Mouse (Mus musculus) adrenal gland, adult (tissue): ENCODE measurements at regions not wholly inside any gene's neighbourhood (a gene's known extent, or its start where the extent isn't known, plus 50 kb on each side); places are given as distances from the start of the nearest gene placed in this dataset.

ENCODE experiments used
- DNase-seq, 2 experiments: peaks; one replicate each; pipeline ENCODE4 v3.0.0; 2022 to 2023; ENCODE audit warnings: low spot score in 1 of 2; ENCODE audit not compliant: inconsistent age in 2 of 2

DNA sequence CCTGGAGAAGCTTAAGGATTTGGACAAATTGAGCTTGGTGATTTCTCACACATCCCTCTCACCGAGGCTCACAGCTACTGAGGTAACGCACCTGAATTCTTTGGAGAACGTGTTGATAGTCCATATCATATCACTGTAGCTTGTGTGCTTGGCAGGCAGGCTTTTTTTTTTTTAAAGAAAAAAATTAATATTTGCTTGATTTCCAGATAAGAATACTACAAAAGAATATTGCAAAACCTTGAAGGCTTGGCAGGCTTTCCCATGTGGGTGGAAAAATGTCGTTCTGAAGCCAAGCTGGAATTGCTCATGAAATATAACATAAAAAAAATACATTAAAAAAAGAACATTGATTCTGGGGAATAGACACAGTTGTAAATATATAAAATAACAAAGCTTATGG is 131.8 kb downstream of the Klf5 start:
- DNase-seq = peak in 1 of 2 experiments; percentile 78

DNA sequence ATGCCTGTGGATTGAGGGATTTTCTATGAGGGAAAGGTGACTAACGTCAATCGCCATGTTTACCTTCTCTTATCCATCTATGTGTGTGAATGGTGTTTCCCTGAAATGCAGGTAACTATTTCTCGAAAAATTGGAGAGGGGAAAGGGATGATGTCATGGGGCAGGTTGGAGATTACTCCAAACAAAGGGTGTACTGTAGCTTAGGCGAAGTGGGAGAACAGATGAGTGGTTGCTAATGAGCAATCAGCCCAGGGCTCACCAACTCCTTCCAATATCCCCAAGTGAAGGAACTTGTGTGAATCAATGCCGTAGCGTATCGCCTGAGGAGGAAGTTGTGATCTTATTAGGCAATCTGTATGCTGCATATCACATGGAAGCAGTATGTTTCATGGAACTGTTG is 133.2 kb downstream of the Klf5 start:
- no peak for DNase-seq

DNA sequence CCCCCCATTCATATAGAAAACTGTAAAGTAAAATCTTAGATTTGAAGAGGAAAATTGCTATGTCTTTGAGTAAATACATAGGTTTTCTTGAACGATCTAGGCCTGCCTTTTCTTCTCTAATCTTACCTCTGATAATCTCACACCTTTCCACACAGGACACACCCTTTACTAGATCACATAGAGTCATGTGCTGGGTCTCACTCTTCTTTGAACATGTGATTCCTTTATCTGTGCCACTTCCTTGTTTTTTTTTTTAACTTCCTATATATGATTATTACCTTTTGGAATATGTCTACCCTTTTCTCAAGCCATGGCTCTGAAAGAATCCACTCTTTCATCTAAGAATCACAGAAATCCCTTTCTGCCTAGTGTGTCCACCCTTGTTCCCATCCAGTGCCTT is 136.2 kb downstream of the Klf5 start:
- no peak for DNase-seq

DNA sequence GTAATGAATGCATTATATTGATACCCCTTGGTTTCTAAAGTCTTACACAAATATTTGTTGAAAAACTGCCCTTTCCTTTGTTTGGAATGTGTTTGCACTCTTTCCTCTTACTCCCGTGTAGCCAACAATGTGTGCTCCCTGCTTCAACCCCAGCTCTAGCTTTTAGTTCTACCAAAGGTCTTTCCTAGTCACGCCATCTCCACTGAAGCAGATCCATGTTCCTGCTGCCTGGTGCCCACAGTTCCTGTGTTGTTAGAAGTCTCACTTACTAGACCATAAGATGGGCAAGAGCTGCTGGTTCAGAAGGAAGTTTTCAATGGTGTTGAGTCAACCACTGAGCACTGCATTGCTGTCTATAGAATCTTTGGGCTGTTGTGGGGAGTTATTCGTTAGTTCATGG is 137.0 kb downstream of the Klf5 start:
- no peak for DNase-seq

DNA sequence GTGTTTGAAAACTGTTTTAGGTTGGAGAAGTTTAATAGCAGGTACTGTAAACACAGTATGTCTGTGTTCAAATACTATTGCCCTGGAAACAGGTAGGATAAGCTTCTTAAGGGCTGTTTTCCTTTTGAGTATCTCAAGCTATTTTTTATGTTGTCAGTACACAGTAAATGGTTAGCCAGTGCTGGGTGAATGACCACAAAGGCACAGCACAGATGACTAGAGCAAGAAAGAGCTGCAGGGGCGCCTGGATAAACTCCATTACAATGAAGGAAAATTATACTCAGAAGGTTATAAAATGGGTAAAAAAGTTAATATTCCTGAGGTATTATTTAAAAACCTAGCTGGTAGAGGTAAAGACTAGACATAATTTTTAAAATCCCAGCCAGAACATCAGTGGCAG is 137.6 kb downstream of the Klf5 start:
- DNase-seq = no peak

DNA sequence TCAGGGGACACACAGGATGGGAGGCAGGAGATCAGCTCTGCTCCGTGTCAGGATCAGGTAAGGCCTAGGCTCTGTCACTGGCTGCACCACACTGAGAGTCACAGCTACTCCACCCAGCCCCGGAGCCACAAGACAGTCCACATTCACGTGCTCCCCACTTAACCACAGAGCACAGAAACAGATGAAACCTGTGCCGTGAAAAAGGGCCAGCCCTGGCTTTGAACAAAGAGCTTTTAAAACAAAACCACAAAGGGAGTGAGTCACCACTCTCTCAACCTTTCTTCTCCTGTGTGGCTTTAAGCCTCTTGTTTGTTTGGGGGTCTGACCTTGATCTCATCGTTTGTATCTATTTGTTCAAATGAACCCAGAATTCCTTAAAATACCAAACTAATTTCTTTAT is 150.6 kb downstream of the Klf5 start:
- no peak for DNase-seq

DNA sequence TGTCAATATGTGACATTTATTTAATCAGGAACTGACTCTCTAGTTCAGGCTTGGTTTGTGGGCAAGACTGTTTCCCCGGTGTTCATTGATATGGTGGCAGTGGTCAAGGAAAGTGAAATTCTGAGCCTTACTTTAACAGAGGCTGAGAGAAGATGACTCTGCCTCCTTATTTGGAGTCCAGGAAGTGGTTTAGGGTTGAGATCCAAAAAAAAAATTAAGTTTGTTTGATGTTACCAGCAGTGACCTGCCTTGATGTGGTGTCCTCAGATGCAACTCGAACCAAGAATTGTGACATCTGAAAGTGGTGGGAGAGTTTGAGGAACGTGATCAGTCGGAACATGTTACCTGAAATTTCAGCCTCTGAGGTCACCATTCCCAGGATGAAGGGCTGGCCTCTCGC is 151.4 kb downstream of the Klf5 start:
- no peak for DNase-seq

DNA sequence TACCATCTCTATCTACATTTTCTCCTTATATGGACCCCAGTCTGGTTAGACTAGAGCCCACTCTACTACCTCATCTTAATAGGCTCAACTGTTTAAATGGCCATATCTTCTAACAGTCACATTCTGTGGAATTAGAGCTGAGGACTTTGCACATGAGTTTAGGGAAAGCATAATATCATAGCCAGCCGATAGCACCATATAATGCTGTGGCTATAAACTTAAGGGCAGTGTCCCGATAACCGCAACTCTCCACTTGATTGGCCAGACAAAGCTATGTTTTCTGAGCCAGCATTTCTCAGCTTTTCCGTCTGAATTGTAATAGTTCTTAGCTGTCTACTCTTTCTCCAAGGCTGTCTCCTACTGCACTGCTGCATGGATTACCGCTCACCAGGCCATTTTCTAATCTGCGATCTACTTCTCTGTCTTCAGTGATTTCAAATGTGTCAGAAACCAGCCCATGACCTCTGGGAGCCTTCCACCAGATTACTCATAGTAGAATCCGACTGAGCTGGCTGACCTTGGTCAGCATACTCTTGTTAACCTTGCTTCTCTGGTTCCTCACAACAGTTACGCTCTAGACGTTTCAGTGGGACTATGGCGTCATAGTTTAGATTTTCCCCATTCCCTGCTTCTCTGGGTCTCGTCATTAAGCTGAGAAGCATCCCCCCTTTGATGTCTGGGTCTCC is 152.8 kb downstream of the Klf5 start:
- DNase-seq = peak; percentile 63 to 89

DNA sequence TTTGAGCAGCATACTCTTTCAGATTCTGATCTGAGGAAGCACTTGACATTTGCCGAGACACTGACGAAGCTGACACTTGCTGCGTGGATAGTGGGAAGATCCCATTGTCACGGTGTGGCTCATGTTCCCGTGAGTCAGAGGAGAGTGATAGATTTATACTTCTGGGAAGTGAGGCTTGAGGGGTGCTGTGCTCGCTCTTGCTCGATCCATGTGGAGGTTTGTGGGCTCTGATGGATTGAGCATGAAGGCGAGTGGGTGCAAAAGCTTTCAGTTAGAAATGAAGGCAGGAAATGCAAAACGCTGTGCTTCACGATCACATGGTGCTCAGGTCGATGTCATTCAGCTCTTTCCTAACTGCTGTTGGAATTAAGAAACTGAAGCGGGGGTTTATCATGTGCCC is 155.4 kb downstream of the Klf5 start:
- DNase-seq = peak in 1 of 2 experiments; percentile 62

DNA sequence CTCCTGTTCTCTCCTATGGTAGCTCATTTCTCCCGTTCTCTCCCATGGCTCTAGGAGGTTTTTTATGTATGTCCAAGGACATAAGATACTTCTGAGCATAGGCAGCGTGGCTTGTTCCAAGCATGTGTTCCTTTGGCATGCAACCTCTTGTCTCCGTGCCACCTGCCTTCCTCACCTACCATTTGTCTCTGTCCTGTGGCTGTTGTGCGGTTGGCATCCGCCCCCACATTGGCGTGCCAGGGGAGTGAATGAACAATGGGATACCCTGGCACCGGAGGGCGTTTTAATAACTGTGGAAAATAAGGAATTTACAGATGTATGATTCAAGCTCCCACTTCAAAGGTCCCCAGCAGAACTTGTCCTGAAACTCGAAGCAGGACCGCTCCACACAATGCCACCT is 158.1 kb downstream of the Klf5 start:
- DNase-seq = no peak

DNA sequence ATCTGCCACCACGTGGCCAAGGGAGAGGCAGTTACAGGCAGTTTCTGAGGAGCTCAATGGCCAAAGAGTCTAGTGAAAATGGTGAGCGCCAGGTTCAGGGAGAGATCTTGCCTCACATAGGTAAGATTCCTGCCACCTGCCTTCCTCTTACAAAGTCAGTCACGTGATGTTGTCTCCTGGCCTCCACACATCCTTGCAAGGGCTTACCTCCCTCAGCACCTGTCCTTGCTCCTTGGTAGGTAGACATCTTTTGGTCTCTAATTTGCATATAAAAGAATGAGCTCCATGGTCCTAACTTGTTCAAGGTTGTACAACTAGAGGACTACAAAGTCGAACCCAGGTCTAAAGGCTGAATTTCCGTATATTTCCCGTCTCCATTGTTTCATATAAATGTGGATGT is 159.1 kb downstream of the Klf5 start:
- DNase-seq = no peak

DNA sequence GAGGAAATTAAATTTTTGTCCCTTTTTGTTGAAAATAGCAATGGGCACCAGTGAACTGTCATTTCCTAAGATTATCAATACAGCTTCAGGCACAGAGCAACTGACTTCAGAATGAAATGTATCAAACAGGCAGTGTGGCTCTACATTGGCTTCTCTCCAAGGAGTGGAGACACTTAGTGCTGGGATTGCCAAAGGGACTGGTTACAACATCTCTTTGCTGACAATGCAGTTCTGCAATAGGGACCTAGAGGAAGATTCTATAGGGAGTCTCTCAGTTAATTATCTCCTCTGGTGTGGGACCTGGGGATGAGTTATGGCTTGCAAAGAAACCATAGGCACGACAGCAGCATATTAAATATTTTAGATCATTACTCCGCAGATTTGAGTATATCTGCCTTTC is 173.6 kb downstream of the Klf5 start:
- DNase-seq = peak; percentile 11 to 75

DNA sequence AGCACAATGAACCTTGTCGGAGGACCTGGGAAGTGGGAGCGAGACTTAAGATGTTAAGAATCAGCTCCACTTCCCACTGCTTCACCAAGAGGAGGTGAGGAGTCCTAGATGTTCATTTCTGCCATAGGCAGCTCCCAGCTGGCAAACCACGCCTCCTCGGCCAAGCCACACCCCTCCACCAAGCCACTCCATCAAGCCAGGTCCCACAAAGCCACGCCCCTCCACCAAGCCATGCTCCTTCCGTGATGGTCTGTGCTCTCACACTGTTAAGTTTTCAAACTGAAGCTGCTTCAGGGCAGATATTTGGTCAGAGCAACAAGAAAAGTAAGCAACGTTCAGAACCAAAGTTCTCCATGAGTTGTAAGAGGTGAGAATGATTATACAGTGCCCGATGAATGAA is 176.8 kb downstream of the Klf5 start:
- no peak for DNase-seq

DNA sequence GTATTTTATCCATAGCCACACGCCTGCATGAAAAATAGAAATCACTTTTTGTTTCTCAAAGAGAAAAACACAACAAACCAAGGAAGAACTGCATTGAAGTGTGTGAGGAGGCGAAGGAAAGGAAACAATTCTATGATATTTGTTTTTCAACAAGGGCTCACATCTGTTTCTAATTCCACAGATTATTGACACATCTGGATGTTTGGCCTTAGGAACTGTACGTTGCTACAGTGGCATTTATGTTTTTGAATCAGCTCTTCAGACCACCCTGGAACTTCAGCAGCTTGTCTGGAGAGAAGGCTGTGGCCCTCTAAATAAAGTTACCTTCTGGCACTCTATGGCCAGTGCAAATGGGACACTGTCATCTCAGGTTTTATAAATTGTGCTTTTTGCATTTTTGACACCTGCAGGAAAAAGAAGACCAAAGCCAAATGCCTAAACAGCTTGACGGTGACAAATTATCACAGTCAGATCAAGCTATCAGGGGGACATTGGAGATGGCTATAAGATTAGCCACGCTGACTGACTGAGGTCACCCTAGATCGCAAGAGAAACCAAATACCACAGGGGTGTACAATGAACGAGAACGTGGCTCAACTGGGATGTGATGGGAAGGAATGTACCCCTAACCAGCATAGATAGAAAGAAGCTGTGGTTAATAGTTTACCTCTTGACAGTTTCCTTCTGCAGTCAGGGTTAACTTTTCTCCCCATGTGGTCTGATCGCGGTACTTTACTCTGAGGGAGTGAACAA is 182.0 kb downstream of the Klf5 start:
- no peak for DNase-seq

DNA sequence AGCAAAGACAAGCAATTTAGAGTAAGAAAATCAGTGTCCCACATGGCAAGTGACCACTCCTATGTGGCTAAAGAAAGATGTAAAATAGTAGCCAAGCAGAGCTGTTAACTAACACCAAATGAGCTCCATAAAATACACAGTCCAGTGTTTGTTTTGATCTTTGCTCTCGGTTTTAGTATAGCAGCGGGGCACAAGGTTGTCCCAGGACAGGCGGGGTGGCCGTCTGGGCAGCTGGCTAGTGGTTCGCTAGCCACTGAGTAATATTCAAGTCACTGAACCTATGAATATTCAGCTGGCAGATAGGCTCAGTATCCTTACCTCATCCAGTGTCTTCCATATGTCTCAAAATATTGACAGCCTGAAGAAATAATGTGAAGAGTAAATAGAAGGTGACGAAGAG is 189.5 kb downstream of the Klf5 start:
- no peak for DNase-seq

DNA sequence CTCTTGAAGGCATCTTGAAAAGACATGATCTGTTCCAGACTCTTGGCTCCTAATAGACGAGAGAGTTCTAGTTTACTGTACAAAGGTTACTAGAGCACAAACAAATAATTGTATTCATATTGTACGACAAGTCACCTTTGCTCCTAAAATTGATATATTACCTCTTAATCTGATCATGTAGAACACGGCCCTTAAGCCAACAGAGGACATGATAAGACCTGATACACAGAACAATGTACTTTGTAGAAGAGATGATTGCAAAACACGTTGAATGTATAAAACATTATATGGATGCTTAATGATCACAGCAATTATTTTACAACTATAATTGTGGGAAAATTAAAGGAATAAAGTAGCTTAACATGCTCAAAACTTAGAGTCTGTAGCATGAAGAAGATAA is 194.7 kb downstream of the Klf5 start:
- DNase-seq = no peak

DNA sequence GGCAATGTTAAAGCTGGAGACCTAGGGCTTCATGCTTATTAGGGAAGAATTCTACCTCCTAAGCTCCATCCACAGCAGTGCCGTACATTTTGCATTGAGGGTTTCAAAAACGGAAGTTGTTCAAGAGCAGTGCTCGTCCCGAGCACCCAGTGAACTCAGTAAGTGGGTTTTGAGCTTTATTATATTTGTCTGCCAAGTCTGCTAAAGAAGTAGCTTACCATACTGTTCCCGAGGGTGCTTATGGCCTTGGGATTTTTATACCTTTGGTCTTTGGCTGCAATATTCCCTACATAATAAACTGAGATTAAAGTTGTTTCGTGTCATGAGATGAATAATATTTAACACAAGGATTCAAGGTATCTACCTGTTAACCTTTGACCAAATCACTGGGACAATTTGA is 195.2 kb downstream of the Klf5 start:
- no peak for DNase-seq

DNA sequence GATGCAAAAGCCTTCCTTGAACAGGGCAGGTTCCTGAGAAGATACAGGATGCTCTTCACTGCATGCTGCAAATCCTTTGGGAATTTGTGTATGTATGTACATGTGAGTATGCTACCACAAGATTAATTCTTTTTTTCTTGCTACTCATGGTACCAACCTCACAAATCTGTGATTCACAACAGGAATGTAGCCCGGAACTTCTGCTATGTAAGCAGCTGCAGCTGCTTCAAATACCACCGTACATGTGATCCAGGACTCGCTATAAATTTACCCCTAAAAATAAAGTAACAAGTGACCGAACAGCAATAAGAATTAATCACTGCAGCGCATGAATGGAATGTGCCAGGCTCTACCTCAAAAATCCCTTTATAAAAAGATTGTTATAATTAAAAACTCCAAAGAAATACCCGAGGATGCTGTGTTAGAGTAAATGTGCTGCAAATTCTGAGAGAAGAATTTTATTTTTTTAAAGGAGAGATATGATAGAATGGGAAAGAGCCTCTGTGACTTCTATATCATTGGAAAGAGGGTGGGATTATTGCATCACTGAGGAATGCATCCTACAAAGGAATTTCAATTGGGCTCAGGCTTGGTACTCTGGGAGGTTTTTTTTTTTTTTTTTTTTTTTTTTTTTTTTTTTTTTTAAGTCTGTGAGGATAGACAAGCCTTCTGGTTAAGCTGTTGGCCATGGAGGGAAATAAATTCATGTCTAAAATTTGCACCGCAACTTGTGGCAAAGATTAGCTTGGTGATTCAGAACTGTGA is 201.2 kb downstream of the Klf5 start:
- DNase-seq = no peak

DNA sequence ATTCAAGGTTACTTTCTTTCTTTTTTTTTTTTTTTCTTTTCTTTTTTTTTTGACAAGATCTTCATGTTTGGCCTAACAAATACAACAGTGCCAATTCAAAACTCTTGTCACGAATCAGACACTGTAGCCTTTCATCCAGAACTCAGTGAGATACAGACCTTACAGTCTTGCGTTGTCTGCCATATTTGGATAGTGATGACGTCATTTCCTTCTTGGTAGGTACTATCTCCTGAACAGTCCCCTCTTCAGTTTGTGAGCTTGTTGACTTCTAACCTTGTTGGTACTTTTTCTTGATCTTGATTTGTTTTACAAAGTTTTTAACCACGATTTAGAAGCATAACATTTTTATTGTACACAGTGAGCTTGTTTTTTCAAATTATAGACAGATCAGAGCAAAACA is 206.4 kb downstream of the Klf5 start:
- DNase-seq = no peak

DNA sequence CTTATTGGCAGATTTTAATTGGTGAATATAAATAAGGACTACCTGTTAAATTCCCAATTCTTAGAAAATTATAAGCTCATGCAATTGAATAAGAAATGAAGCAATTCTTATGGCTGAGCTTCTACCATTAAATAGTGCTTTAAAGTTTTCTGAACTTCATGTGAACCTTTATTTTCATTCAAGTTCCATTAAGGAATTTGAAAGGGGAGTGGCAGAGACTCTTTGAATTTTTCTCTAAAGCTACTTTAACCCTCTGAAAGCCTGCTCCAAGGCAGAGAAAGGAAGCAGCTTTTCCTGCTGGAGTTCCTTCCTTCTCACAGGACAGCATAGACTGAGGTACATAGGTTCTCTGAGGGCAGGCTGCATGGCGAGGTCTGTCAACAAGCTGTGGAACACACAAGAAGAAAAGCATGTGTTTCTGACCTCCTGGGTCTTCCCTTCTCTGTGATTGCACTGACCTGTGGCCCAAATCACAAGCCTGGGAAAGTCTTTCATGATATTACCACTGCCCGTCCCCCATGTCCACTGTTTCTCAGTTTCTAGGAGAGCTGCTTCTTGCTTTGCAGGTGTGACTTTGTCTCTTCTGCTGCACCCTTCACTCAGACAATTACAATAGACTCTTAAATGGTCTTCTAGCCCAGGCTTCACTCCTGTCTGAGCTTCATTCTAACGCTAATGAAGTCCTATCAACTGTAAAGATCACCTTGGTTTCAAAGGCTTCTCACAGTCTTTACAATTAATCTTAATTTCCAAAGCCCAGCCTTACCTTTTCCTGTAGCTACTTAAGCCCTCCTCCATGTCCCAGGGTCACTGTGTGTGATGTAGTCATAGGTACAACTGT is 211.4 kb downstream of the Klf5 start:
- no peak for DNase-seq

DNA sequence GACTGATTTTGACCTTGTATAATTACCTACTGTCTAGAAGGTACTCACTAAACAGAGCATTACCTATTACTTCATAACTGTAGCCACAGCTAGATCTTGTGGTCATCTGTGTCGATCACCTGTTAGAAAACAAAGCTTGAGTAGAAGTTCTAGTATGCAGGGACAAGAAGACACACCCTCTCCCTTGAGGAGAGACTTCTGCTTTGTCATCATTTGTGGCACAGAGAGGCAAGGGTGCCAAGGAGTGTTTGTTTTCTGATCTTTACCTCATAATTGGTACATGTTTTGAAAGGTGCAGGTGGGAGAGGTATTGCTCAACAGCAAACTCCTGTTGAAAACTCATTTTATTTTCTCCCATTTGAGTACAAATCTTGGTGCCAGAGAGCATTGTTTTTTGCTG is 217.0 kb downstream of the Klf5 start:
- no peak for DNase-seq
